Mouse (Mus musculus): ENCODE results near the gene Fam214b.

DNA sequence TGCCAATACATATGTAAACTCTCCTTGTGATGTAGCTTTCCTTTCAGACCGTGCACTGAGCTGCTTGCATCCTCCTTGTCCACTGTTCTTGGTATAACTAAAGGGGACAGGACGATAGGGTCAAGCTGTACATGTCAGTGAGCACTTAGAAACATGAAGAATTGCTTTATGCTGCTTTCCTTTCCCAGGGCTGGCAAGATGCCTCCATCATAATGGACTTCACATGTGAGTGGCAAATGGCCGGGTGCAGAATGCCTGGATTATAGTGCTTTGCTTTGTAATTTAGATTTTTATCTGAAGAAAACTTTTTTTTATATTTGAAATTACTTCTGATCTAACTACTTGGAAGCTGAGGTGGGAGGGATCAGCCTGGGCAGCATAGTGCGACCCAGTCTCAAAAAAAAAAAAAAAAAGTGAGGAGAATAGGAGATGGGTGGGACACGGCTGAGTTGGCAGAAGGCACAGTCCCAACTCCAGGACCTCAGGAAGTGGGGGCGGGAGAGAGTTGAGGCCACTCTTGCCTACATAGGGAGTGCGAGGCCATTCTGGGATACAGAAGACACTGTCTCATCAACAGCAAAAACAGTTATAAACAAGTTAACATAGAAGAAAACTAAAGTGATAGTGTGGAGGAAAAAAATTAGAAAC, 32.2 kb upstream of the Fam214b start:
- TF ChIP-seq POLR2A (IDR thresholded peaks at IDR 0.05; ENCODE audit: insufficient read depth, low read depth, low read length) (no peak), CTCF (IDR thresholded peaks at IDR 0.05; ENCODE audit: insufficient read depth, low read depth, low read length) (no peak)
